Mouse (Mus musculus) spleen, adult 2 months (tissue): ENCODE measurements around the gene Rnft2. TPM values are rescaled to one million over a fixed set of nuclear protein-coding genes. Genes with fewer than 3 reads are reported as not detected.

Source experiments
- DNase-seq, 2 experiments: peaks; one replicate each; pipeline versions ENCODE4 v3.0.0 to v3.0.0-alpha.2; 2012 to 2021; ENCODE audit warnings: low spot score in 2 of 2, low read depth in 1 of 2
- H3K27ac ChIP-seq: fragments of 200-500 bp; 2 replicates; pipeline ENCODE4 v1.5.1; 2012; ENCODE audit warnings: low read length, inconsistent platforms; ENCODE audit not compliant: insufficient read depth
- H3K27me3 ChIP-seq: fragments of 200-500 bp; 2 replicates; pipeline ENCODE4 v1.6.1; 2012; ENCODE audit warnings: mild to moderate bottlenecking, moderate library complexity, low read length, inconsistent platforms; ENCODE audit not compliant: control insufficient read depth, insufficient read depth
- H3K36me3 ChIP-seq: fragments of 200-500 bp; 2 replicates; pipeline ENCODE4 v1.6.1; 2012; ENCODE audit warnings: mild to moderate bottlenecking, low read length, inconsistent platforms; ENCODE audit not compliant: control insufficient read depth, insufficient read depth
- H3K4me1 ChIP-seq: fragments of 200-500 bp; 2 replicates; pipeline ENCODE4 v1.6.1; 2011; ENCODE audit warnings: inconsistent platforms; ENCODE audit not compliant: control insufficient read depth, insufficient read depth, insufficient read length
- H3K4me3 ChIP-seq: fragments of 200-500 bp; 2 replicates; pipeline ENCODE4 v1.5.1; 2011; ENCODE audit warnings: mild to moderate bottlenecking, inconsistent platforms; ENCODE audit not compliant: insufficient read depth, insufficient read length; ENCODE audit errors: extremely low read depth
- CTCF ChIP-seq: fragments of 200-500 bp; IDR thresholded peaks from 2 replicates; pipeline ENCODE4 v1.5.1; 2011; ENCODE audit warnings: mild to moderate bottlenecking, inconsistent platforms; ENCODE audit not compliant: insufficient read depth, insufficient read length, insufficient replicate concordance; ENCODE audit errors: extremely low read depth
- POLR2A ChIP-seq: fragments of 200-500 bp; IDR thresholded peaks from 2 replicates; pipeline ENCODE4 v1.6.1; 2011; ENCODE audit warnings: low read depth, low read length, inconsistent platforms
- WGBS: fragments of 180-500 bp; shearing (Covaris S2); methylation state at CpG from one replicate; pipeline ENCODE4 v1.1.7; 2018; 5-methylcytosine and 5-hydroxymethylcytosine counted together
- polyA plus RNA-seq: library from polyadenylated mRNA; depleted of rRNA; stranded (reverse); fragments of >200 nt; gene quantifications from 2 replicates; pipeline ENCODE4 v1.2.3, GENCODE M21; 2012

Gene Rnft2
- polyA plus RNA-seq, 1 experiment, result 1.2 TPM

- peaks cover 14% of the 10 kb centered on the region; the same call in 1 of the 2 replicates for H3K36me3 ChIP-seq
- no peak overlapping the region for H3K4me3 ChIP-seq
- no peak for TF ChIP-seq POLR2A
- no peak for TF ChIP-seq CTCF
- no peak for DNase-seq
- H3K27me3 ChIP-seq, result no peaks in the 10 kb centered on the region
- WGBS, result 97% methylated on average over 4 of the region's 4 CpGs
- H3K4me1 ChIP-seq, result no peaks in the 10 kb centered on the region
- H3K27ac ChIP-seq, result no peak overlapping the region
Measured at GRCm38 (mm10) chr5:118256981-118257380, 12.1 kb upstream of the Rnft2 start.

- 34% methylated on average over 3 of the region's 3 CpGs for WGBS
- Histone ChIP-seq H3K27ac (no peak overlapping the region), H3K36me3 (peaks cover 6% of the 10 kb centered on the region; the same call in 1 of the 2 replicates)
Measured at GRCm38 (mm10) chr5:118253551-118253950, 8.6 kb upstream of the Rnft2 start.

DNA sequence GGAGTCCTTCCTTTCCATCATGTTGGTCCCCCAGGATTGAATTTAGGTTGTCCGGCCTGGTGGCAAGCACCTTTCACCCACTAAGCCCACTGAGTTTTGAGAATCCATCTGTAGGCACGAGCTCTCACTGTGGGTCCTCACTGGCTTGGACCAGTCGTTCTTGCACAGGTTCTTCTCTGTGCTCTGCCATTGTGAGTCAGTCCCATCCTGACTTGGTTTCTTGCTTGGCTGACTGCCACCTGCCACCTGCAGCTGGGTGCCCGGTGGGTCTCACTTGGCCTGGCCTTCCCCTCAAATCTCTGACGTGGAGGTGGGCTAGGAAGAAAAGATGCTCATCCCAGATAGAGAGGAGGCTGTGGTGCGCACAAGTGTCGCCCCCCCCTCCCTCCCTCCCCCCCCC lies 6.1 kb upstream of the Rnft2 start:
- Histone ChIP-seq H3K36me3 (no peaks in the 10 kb centered on the region), H3K4me1 (peaks cover under 1% of the 10 kb centered on the region; the same call in 1 of the 2 replicates), H3K4me3 (no peak overlapping the region), H3K27ac (no peak overlapping the region), H3K27me3 (no peaks in the 10 kb centered on the region)
- DNase-seq, result no peak
- TF ChIP-seq POLR2A (no peak), CTCF (no peak)
- 54% methylated on average over 7 of the region's 7 CpGs for WGBS

More at GRCm38 (mm10) chr5:118253551-118253950, 8.6 kb upstream of the Rnft2 start:
- no peak overlapping the region for H3K4me3 ChIP-seq
- no peaks in the 10 kb centered on the region for H3K4me1 ChIP-seq
- DNase-seq, result no peak
- H3K27me3 ChIP-seq, result no peaks in the 10 kb centered on the region
- TF ChIP-seq POLR2A, result no peak
- TF ChIP-seq CTCF, result no peak

DNA sequence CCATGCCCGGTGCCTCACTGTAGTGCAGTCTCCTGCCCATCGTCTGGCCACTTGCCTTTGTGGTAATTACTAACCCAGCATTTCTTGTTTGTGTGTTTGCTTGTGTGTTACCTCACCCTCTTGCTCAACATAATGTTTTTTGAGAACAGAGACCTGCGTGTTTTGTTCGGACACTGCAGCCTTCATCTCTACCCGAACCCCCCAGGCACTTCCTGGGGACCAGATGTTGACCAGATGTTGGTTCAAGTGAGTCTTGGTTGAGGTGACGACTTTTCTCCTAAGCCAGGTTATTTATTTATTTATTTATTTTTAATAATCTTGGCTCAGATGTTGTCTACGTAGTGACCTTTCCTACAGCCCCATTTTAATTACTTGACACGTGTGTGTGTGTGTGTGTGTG lies 2.5 kb upstream of the Rnft2 start:
- peaks cover 6% of the 10 kb centered on the region; the same call in 1 of the 2 replicates for H3K4me1 ChIP-seq
- H3K36me3 ChIP-seq, result no peaks in the 10 kb centered on the region
- DNase-seq, result no peak
- no peak for TF ChIP-seq POLR2A
- no peak for TF ChIP-seq CTCF
- H3K27me3 ChIP-seq, result no peaks in the 10 kb centered on the region
- H3K4me3 ChIP-seq, result no peak overlapping the region
- no peak overlapping the region for H3K27ac ChIP-seq
- 91% methylated on average over 8 of the region's 8 CpGs for whole genome bisulfite sequencing

DNA sequence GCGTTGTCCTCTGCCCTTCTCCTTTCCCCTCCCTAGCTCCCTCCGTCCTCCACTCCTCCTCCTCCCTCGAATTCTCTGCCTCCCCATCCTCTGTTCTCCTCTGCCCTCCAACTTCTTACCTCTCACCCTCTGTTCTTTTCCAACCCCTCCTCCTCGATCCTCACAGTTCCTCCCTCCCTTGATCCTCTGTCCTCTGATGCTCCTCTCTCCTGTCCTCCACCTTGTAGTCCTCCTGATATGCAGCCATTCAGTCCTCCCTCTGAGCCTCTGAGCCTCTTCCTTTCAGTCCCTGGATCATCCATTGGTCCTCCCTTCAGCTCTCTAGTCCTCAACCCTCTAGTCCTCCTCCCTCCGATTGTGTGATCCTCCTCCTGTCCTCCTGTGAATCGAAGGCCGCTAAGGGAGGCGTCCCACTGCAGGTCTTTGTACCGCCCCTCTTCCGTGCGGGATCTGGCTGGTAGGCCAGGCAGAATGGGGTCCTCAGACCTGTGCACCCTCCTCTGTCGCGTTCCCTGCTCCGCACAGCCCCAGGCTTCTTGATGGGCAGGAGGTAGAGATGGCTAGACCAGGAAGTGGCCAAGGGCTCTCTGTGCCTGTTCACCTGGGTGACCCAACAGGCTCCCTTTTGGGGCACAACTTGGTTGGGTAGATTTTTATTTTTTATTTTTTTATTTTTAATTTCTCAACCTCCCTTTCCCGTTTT lies 841 bp upstream of the Rnft2 start:
- no peak for DNase-seq
- Histone ChIP-seq H3K4me3 (peak overlapping the region; percentile 70), H3K36me3 (no peaks in the 10 kb centered on the region), H3K4me1 (peaks cover 6% of the 10 kb centered on the region; the same call in 1 of the 2 replicates), H3K27ac (peak overlapping the region; percentile 16; the same call in 1 of the 2 replicates), H3K27me3 (no peaks in the 10 kb centered on the region)
- WGBS, result 15% methylated on average over 15 of the region's 15 CpGs
- TF ChIP-seq POLR2A, result no peak
- no peak for TF ChIP-seq CTCF

GRCm38 (mm10) chr5:118239671-118240070 lies 5.2 kb downstream of the Rnft2 start:
- DNase-seq, result no peak
- Histone ChIP-seq H3K27ac (no peak overlapping the region), H3K27me3 (no peaks in the 10 kb centered on the region), H3K36me3 (no peaks in the 10 kb centered on the region), H3K4me3 (no peak overlapping the region), H3K4me1 (no peaks in the 10 kb centered on the region)
- TF ChIP-seq CTCF (no peak), POLR2A (no peak)
- WGBS, result 79% methylated on average over 12 of the region's 12 CpGs

GRCm38 (mm10) chr5:118236891-118237290 lies 8.0 kb downstream of the Rnft2 start:
- TF ChIP-seq CTCF (no peak), POLR2A (no peak)
- no peak for DNase-seq
- Histone ChIP-seq H3K4me3 (no peak overlapping the region), H3K27me3 (no peaks in the 10 kb centered on the region), H3K27ac (no peak overlapping the region), H3K36me3 (no peaks in the 10 kb centered on the region), H3K4me1 (no peaks in the 10 kb centered on the region)
- 86% methylated on average over 12 of the region's 12 CpGs for WGBS
